22 mouse cellular contexts compared by ENCODE assay signal in the genomic region with DNA sequence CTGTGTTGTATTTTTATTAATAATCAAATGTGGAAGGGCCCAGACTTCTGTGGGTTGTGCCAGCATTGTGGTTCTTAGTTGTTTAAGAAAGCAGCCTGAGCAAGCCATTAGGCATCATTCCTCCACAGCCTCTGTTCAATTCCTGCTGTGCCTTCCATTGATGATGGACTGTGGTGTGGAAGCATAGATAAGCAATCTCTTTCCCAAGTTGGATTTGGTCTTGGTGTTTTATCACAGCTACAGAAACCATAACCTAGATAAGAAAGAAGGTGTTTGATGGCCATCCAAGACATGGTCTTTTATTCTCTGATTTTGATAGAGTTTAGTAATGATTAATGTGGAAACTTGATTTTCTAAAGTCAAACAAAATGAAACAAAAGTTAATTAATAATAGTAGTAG. TPM values are rescaled to one million over a fixed set of nuclear protein-coding genes. Genes with fewer than 3 reads are reported as not detected.
DNase-seq lines count a peak whose midpoint lies in the region; ATAC-seq and TF ChIP-seq lines count a peak whose summit lies in the region.
"Had no signal": no experiment of that assay in that cellular context is flagged by ENCODE, and none has a peak within 500 bp of the region (broad histone marks: within the 10 kb centered on the region; RNA-seq: fewer than 3 reads in every experiment).

No protein-coding gene starts in this region.

- no peaks in the 10 kb centered on the region for H3K36me3 ChIP-seq in kidney, adult 2 months (ENCODE audit: control insufficient read depth, insufficient read depth, low read length)
- H3K36me3 ChIP-seq in liver, adult 2 months (ENCODE audit: control insufficient read depth, insufficient read depth, low read length) = peaks cover 5% of the 10 kb centered on the region
- H3K36me3 ChIP-seq in liver, postnatal 0 days (replicated peaks; ENCODE audit: insufficient read depth, low read length) = no peaks in the 10 kb centered on the region
- H3K36me3 ChIP-seq in liver, embryonic 12.5 days = no peaks in the 10 kb centered on the region
- H3K36me3 ChIP-seq: G1E had no signal

- H3K79me2 ChIP-seq in liver, adult 2 months (ENCODE audit: control insufficient read depth, insufficient read depth, low read length) = peaks cover 4% of the 10 kb centered on the region; the same call in 1 of the 2 replicates

- peak overlapping the region; percentile 42; the same call in 1 of the 2 replicates for H3K4me2 ChIP-seq in liver, postnatal 0 days (ENCODE audit: low read depth, low read length)
- H3K4me2 ChIP-seq in liver, embryonic 12.5 days = no peak overlapping the region

- no peak overlapping the region for H3K4me3 ChIP-seq in kidney, adult 2 months (ENCODE audit: insufficient read depth, low read depth, low read length)
- H3K4me3 ChIP-seq in liver, adult 2 months (ENCODE audit: insufficient read depth, low read depth, low read length) = peak overlapping the region; percentile 63
- H3K4me3 ChIP-seq in liver, postnatal 0 days (ENCODE audit: low read depth, low read length) = no peak overlapping the region
- no peak overlapping the region for H3K4me3 ChIP-seq in liver, embryonic 12.5 days

- ATAC-seq in liver, postnatal 0 days = no peak
- no peak for ATAC-seq in liver, embryonic 12.5 days
- ATAC-seq: activated CD4-positive, CD25-positive, alpha-beta regulatory T cell, adult 4 months; CD4-positive, CD25-positive, alpha-beta regulatory T cell, adult 4 months; Patski had no signal

- no peak for TF ChIP-seq CTCF in kidney, adult 2 months (conservative IDR thresholded peaks at IDR 0.05; ENCODE audit: insufficient read depth, insufficient read length, low read depth, low read length)
- no peak for TF ChIP-seq CTCF in liver, adult 2 months (IDR thresholded peaks at IDR 0.05; ENCODE audit: low read depth, low read length)
- TF ChIP-seq CTCF in liver, postnatal 0 days (IDR thresholded peaks at IDR 0.05; ENCODE audit: low read depth) = no peak

- no peaks in the 10 kb centered on the region for H3K27me3 ChIP-seq in kidney, adult 2 months (replicated peaks; ENCODE audit: control insufficient read depth, insufficient read depth, low read length)
- H3K27me3 ChIP-seq in liver, adult 2 months (ENCODE audit: control insufficient read depth, insufficient read depth, low read length) = no peaks in the 10 kb centered on the region
- no peaks in the 10 kb centered on the region for H3K27me3 ChIP-seq in liver, postnatal 0 days (ENCODE audit: insufficient read depth, low read length)
- H3K27me3 ChIP-seq in liver, embryonic 12.5 days (replicated peaks) = no peaks in the 10 kb centered on the region
- H3K27me3 ChIP-seq: CH12.LX, Patski had no signal

- no peak for TF ChIP-seq EP300 in liver, postnatal 0 days (IDR thresholded peaks at IDR 0.05; ENCODE audit: low read depth)

- no peak for DNase-seq in kidney, adult 2 months
- no peak for DNase-seq in kidney, postnatal 25 days
- DNase-seq in liver, adult 2 months (ENCODE audit: extremely low read depth, low read depth, low spot score) = peak; percentile 91
- no peak for DNase-seq in liver
- no peak for DNase-seq in liver, postnatal 0 days
- DNase-seq: adrenal gland, adult 2 months; adrenal gland, adult 8-10 months; adrenal gland, postnatal 10 days; adrenal gland, postnatal 14 days; adrenal gland, postnatal 25 days; adrenal gland, postnatal 36 days; B cell, adult 2 months; cerebellum, adult 11 months; cerebellum, adult 11-12 months; cerebellum, adult 18-20 months had no signal

- peak overlapping the region; percentile 64 for H3K9ac ChIP-seq in liver, adult 2 months (ENCODE audit: low read depth, low read length)
- H3K9ac ChIP-seq in liver, postnatal 0 days (replicated peaks) = no peak overlapping the region
- no peak overlapping the region for H3K9ac ChIP-seq in liver, embryonic 12.5 days

- H3K27ac ChIP-seq in kidney, adult 2 months (ENCODE audit: insufficient read depth, low read depth, low read length) = peak overlapping the region; percentile 82
- peak overlapping the region; percentile 94 for H3K27ac ChIP-seq in liver, adult 2 months (replicated peaks; ENCODE audit: insufficient read depth, low read depth, low read length)
- peak overlapping the region; percentile 68 for H3K27ac ChIP-seq in liver, postnatal 0 days (ENCODE audit: low read depth)
- no peak overlapping the region for H3K27ac ChIP-seq in liver, embryonic 12.5 days

- TF ChIP-seq POLR2A in kidney, adult 2 months (IDR thresholded peaks at IDR 0.05; ENCODE audit: low read depth, low read length) = no peak
- TF ChIP-seq POLR2A in liver, adult 2 months (IDR thresholded peaks at IDR 0.05; ENCODE audit: extremely low read depth, insufficient read depth, low read length) = no peak

- H3K9me3 ChIP-seq in liver, postnatal 0 days (ENCODE audit: low read length) = no peaks in the 10 kb centered on the region
- no peaks in the 10 kb centered on the region for H3K9me3 ChIP-seq in liver, embryonic 12.5 days (replicated peaks)
- H3K9me3 ChIP-seq: G1E had no signal

- H3K4me1 ChIP-seq in kidney, adult 2 months (ENCODE audit: control insufficient read depth, insufficient read depth, low read length) = peaks cover 6% of the 10 kb centered on the region; the same call in 1 of the 2 replicates
- peaks cover 18% of the 10 kb centered on the region for H3K4me1 ChIP-seq in liver, adult 2 months (ENCODE audit: control insufficient read depth, insufficient read depth, low read length)
- H3K4me1 ChIP-seq in liver, postnatal 0 days (ENCODE audit: insufficient read depth) = no peaks in the 10 kb centered on the region
- no peaks in the 10 kb centered on the region for H3K4me1 ChIP-seq in liver, embryonic 12.5 days

RNA-seq across cellular contexts. Expression of a gene that starts 0.8 kb away (rescaled TPM):
- 11.4 and 14.1 TPM in 2 replicates for polyA plus RNA-seq in kidney, adult 2 months (2012; rRNA removed)
- total RNA-seq in liver, adult 2 months (2014; rRNA removed) = 559 and 727 TPM in 2 replicates
- polyA plus RNA-seq in liver, adult 2 months (2012; rRNA removed) = 72.5 and 77.5 TPM in 2 replicates
- 35.1 and 41.2 TPM in 2 replicates for polyA plus RNA-seq in liver, postnatal 0 days (2015; fragmentation: Nextera tagmentation; extraction: Ambion mirVana)
- 0.12 and 0.13 TPM in 2 replicates for polyA plus RNA-seq in liver, embryonic 12.5 days (2016; fragmentation: Nextera tagmentation; extraction: Ambion mirVana)
- total RNA-seq: CH12.LX, G1E, MEL had no signal
- polyA plus RNA-seq: activated CD4-positive, CD25-positive, alpha-beta regulatory T cell, adult 4 months; CD4-positive, CD25-positive, alpha-beta regulatory T cell, adult 4 months; G1E had no signal

Comparison
In these comparisons a context has a peak if more than half of its experiments do, and no peak if none do; other contexts are left out.
1. RNA of a gene that starts 0.8 kb away (polyA plus RNA-seq): 72.5 to 77.5 TPM in liver, adult 2 months, 35.1 to 41.2 TPM in liver, postnatal 0 days and 11.4 to 14.1 TPM in kidney, adult 2 months; 0.12 to 0.13 TPM in liver, embryonic 12.5 days; every median in the first group is over 10 times any median in the second.